Mouse (Mus musculus) small intestine, adult 2 months (tissue): ENCODE results near the gene Cacnb4.

ENCODE experiments used
- CTCF ChIP-seq: fragments of 200-500 bp; IDR thresholded peaks from 2 replicates; pipeline ENCODE4 v1.5.1; 2012; ENCODE audit warnings: low read depth, mild to moderate bottlenecking, control low read depth, inconsistent platforms, low read length, moderate library complexity, mixed read lengths; ENCODE audit not compliant: insufficient replicate concordance, insufficient read length; ENCODE audit errors: extremely low read depth
- POLR2A ChIP-seq: fragments of 200-500 bp; IDR thresholded peaks from 2 replicates; pipeline ENCODE4 v1.6.1; 2012; ENCODE audit warnings: low read depth, mild to moderate bottlenecking, control low read depth, inconsistent platforms, low read length, moderate library complexity

DNA sequence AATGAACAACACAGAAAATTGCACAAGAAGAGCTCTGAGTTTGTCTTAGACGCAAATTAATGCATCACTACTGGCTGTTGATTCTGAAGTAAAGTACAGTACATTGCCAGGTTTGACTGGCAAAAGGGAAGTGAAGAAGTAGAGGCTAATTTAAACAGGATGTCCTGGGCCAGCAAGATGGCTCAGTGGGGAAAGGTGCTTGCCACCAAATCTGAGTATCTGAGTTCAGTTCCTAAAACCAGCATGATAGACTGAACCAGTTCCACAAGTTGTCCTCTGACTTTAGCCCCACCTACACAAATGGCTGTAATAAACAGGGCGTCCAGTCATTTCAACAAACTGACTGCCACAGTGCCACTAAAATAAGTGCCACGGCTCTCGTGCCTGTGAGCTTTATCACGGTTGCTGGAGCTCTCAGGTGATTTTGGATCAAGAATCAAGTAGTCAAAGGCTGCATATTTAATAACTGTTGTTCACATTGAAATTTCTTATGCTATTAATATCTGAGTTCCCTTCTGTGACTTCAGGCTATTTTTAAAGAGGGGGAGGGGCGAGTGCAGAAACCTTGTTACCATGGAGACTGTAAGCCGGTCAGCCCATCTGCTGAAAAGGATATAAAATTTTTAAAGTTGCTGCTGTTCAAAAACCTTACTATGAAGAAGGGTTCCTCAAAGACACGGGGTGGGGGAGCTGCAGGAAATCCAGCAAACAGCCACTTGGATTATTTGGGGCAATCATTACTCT is 29.2 kb downstream of the Cacnb4 start:
- no peak for TF ChIP-seq POLR2A
- no peak for TF ChIP-seq CTCF
